Mouse (Mus musculus) neutrophil, adult 5-6 weeks (primary cell): ENCODE results near the gene Pkn3. TPM values are rescaled to one million over a fixed set of nuclear protein-coding genes. Genes with fewer than 3 reads are reported as not detected.

Source experiments
- ATAC-seq: fragments of 151-379, 151-347 bp; 2 replicates; pipeline ENCODE4 v1.8.0; 2017; ENCODE audit warnings: mild to moderate bottlenecking, moderate TSS enrichment; ENCODE audit not compliant: insufficient number of reproducible peaks, poor library complexity, low FRiP score, severe bottlenecking; ENCODE audit errors: extremely low read depth
- total RNA-seq: library from RNA; stranded (forward); fragments of 200-1000 nt; gene quantifications from 2 replicates; pipeline ENCODE4 v1.2.3, GENCODE M21; 2017

Gene Pkn3
- total RNA-seq, 1 experiment from 2014 or later, result 1.0 TPM

GRCm38 (mm10) chr2:30061215-30062166 lies 16.0 kb upstream of the Pkn3 start:
- no peak for ATAC-seq

DNA sequence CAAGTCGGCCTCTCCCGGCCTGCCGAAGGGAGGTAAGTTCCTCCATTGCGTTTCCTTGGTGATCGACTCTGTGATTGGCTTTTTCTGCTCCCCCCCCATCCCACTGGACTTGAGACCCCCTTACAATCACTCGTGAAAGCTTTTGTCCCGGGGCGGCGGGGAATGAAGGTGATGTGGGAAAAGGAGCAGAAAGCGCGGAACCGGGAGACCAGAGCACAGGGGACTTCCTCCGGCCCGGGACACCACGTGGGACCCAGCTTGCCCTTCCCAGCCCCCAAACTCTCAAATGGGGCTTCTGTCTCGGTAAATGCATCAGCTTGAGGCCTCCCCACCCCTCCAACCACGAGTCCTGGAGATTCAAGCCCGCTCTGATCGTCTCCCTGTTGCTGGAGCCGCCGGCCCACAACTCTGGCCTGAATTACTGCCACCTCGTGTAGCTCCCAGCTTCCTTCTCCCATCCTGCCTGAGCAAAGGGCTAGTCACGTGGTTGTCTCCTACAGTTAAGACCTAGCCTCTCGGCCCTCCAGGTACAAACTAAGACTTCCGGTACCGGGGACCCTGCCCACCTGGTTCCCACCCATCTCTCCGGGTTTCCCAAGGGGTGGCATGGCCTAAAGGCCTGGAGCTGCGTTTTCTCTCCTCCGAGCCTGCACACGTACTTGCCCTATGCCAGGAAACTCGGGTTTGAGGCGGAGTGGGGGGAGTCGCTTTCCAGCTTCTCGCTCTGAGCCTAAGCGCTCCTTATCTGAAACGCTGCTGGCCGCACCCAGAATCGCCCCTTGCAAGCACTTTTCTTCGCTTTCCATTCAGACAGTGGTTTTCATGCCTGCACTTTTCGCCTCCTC lies 15.0 kb upstream of the Pkn3 start:
- ATAC-seq, result no peak

DNA sequence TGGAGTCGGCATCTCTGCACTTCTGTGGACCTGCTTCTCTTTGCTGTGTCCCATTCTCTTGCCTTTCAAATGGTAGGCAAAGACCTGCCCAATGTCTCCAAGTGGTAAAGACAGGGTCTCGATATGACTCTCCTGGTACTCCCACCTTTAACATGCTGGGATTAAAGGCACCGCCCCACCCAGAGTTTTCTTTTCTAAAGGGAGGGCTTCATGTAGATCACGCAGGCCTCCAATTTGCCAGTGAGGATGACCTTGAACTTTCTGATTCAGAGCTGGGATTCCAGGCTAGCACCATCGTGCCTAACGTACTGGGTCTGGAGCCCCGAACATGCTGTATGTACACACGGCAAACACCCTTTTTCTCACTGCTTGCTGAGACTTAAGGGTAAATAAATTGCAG lies 14.2 kb upstream of the Pkn3 start:
- no peak for ATAC-seq

DNA sequence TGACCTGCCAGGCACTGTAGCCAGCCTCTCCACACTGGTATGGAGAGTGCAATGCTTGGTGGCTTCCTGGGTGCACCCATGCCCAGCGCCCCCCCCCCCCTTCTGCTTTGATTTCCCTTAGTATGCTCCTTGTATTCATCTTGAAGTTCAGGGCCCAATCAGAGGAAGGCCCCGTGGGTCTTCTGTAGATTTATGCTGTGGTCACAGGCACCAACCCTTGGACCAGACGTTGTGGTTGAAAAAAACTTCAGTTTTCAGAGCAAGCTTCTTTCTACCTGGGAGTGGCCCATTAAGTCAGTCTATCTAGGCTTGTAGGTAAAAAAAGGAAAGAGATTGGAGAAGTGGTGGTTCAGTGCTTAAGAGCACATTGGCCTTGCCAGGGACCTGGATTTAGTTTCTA lies 13.7 kb upstream of the Pkn3 start:
- no peak for ATAC-seq

GRCm38 (mm10) chr2:30064298-30064697 lies 13.2 kb upstream of the Pkn3 start:
- no peak for ATAC-seq

GRCm38 (mm10) chr2:30066046-30066901 lies 11.2 kb upstream of the Pkn3 start:
- peak; percentile 68 for ATAC-seq

- ATAC-seq, result 0 out of 2 replicates have a peak, but pooled peaks have one; percentile 7
Measured at GRCm38 (mm10) chr2:30067031-30067888, 10.2 kb upstream of the Pkn3 start.

DNA sequence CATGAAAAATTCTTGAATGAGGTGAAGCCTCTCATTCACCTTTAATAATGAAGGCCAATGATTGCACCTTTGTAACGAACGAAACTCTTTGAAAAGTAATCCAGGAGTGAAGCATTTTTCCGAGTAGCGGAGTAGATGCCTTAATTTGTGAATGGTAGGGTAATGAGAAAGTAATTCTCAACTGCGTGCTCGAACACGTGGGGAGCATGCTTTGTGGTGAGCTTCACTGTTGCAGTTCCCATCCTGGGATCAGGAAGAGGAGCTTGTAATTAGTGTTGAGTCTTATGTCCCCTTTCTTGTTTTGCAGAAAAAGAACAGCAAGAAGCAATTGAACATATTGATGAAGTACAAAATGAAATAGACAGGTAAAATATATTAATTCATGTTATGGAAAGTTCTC lies 9.5 kb upstream of the Pkn3 start:
- no peak for ATAC-seq

- no peak for ATAC-seq
Measured at GRCm38 (mm10) chr2:30072875-30073274, 4.6 kb upstream of the Pkn3 start.

DNA sequence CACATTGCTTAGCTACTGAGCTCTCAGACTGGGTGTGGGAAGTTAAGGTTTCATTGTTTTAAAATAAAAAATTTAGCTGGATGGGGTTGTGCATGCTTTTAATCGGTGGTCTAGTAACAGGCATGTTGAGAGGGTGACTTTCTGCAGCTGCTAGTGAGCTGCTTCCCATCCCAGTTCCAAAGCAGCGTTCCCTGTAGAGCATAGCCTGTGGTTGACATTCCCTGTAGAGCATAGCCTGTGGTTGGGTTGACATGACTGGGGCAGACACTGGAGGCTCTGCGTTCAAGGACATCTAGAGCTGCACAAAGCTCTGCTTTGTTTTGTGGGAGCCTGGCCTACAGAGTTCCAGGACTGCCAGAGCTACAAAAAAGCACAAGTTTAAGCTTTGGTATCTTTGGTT lies 4.2 kb upstream of the Pkn3 start:
- no peak for ATAC-seq

GRCm38 (mm10) chr2:30075625-30076024 lies 1.9 kb upstream of the Pkn3 start:
- ATAC-seq, result no peak

DNA sequence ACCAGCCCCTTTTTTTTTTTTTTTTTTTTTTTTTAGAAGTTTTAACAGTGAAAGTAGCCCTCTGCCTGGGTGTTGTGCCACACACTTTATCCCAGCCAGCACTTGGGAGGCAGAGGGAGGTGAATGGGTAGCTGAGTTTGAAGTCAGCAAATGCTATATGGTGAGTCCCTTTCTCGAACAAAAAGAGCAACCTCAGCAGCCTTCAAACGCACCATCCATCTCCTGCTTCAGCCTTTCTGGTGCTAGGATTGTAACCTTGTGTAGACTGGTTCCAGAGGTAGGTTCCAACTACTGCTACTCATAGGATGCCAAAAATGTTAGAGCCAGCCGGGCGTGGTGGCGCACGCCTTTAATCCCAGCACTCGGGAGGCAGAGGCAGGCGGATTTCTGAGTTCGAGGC lies 1.0 kb upstream of the Pkn3 start:
- no peak for ATAC-seq

- no peak for ATAC-seq
Measured at GRCm38 (mm10) chr2:30076959-30077358, 525 bp upstream of the Pkn3 start.

DNA sequence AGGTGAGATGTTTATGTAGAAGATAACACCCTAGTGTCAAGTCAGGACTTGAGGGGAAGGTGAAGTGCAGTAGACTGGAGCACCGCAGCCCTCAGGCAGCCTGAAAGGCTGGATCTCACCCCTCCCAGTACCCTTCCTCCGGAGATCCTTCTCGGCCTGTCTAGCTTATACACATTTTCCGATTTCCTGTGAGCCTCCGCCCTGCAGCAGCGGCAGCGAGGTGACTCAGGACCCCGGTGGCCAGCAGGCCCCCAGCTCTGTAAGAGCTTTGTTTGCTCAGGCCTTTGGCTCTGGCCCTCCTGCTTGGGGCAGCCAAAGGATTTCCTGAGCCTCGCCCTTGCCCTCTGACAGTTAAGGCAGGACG lies 847 bp downstream of the Pkn3 start:
- no peak; the same call in 1 of the 2 replicates for ATAC-seq

GRCm38 (mm10) chr2:30078760-30079159 lies 1.3 kb downstream of the Pkn3 start:
- no peak for ATAC-seq

GRCm38 (mm10) chr2:30080181-30080800 lies 2.8 kb downstream of the Pkn3 start:
- no peak for ATAC-seq

- ATAC-seq, result no peak
Measured at GRCm38 (mm10) chr2:30084113-30084512, 6.6 kb downstream of the Pkn3 start.

- ATAC-seq, result no peak
Measured at GRCm38 (mm10) chr2:30084632-30085031, 7.1 kb downstream of the Pkn3 start.
